Mouse (Mus musculus) stomach, embryonic 14.5 days (tissue): ENCODE measurements around the gene Fam173b. TPM values are rescaled to one million over a fixed set of nuclear protein-coding genes. Genes with fewer than 3 reads are reported as not detected.
A peak's percentile ranks its signal among the peaks of the same experiment; 100 is the strongest.

Source experiments
- ATAC-seq: fragments of 200-750 bp; cut with Nextera tagmentation; 2 replicates; pipeline ENCODE4 v1.8.0; 2017; ENCODE audit warnings: low read depth, moderate TSS enrichment; ENCODE audit not compliant: insufficient number of reproducible peaks, insufficient read depth, low FRiP score
- H3K27ac ChIP-seq: fragments of 300-500 bp; sonication (generic); 2 replicates; pipeline ENCODE4 v1.5.1; 2014; ENCODE audit warnings: mild to moderate bottlenecking, low read length, moderate library complexity, mixed read lengths
- H3K27me3 ChIP-seq: fragments of 300-500 bp; sonication (generic); 2 replicates; pipeline ENCODE4 v1.6.1; 2014; ENCODE audit warnings: low read length, control low read depth, mixed read lengths; ENCODE audit not compliant: control insufficient read depth, insufficient read depth
- H3K36me3 ChIP-seq: fragments of 300-500 bp; sonication (generic); 2 replicates; pipeline ENCODE4 v1.6.1; 2014; ENCODE audit warnings: mild to moderate bottlenecking, control low read depth, low read length, moderate library complexity, mixed read lengths; ENCODE audit not compliant: control insufficient read depth, insufficient read depth
- H3K4me1 ChIP-seq: fragments of 300-500 bp; sonication (generic); 2 replicates; pipeline ENCODE4 v1.6.1; 2014; ENCODE audit warnings: low read length, control low read depth, mixed read lengths; ENCODE audit not compliant: control insufficient read depth, insufficient read depth
- H3K4me2 ChIP-seq: fragments of 300-500 bp; sonication (generic); replicated peaks from 2 replicates; pipeline ENCODE4 v1.6.1; 2014; ENCODE audit warnings: low read depth, low read length, control low read depth
- H3K4me3 ChIP-seq: fragments of 300-500 bp; sonication (generic); 2 replicates; pipeline ENCODE4 v1.5.1; 2014; ENCODE audit warnings: low read depth, low read length, control low read depth
- H3K9ac ChIP-seq: fragments of 300-500 bp; sonication (generic); replicated peaks from 2 replicates; pipeline ENCODE4 v1.6.1; 2014; ENCODE audit warnings: low read depth, mild to moderate bottlenecking, control low read depth, low read length, moderate library complexity, mixed read lengths
- H3K9me3 ChIP-seq: fragments of 300-500 bp; sonication (generic); 2 replicates; pipeline ENCODE4 v1.6.1; 2016; ENCODE audit warnings: low read depth, low read length, control low read depth; ENCODE audit not compliant: control insufficient read depth
- WGBS: fragments of 180-500 bp; shearing (Covaris S2); extraction: QIAGEN DNeasy Blood & Tissue Kit; methylation state at CpG from one replicate; pipeline ENCODE4 v1.1.7; 2014; 5-methylcytosine and 5-hydroxymethylcytosine counted together
- polyA plus RNA-seq: library from polyadenylated mRNA; unstranded; fragments of >200 nt; fragmentation: Nextera tagmentation; extraction: Ambion mirVana; gene quantifications from 2 replicates; pipeline ENCODE4 v1.2.1, GENCODE M21; 2014

The Fam173b gene
- polyA plus RNA-seq, 1 experiment from 2014 or later, result 12.1 TPM

GRCm38 (mm10) chr15:31567431-31567830 is 34.2 kb upstream of the Fam173b start:
- H3K9ac ChIP-seq, result no peak overlapping the region
- H3K27me3 ChIP-seq, result no peaks in the 10 kb centered on the region
- 68% methylated on average over 7 of the region's 7 CpGs for WGBS
- no peak for ATAC-seq
- H3K4me1 ChIP-seq, result peaks cover 10% of the 10 kb centered on the region; the same call in 1 of the 2 replicates
- no peak overlapping the region for H3K4me2 ChIP-seq
- no peak overlapping the region for H3K4me3 ChIP-seq
- H3K27ac ChIP-seq, result no peak overlapping the region
- H3K36me3 ChIP-seq, result no peaks in the 10 kb centered on the region
- no peaks in the 10 kb centered on the region for H3K9me3 ChIP-seq

GRCm38 (mm10) chr15:31568581-31568996 is 33.1 kb upstream of the Fam173b start:
- Histone ChIP-seq H3K4me2 (0 out of 2 replicates have a peak overlapping the region, but pooled peaks have one; percentile 22), H3K4me1 (peaks cover 10% of the 10 kb centered on the region; the same call in 1 of the 2 replicates), H3K36me3 (no peaks in the 10 kb centered on the region), H3K27me3 (no peaks in the 10 kb centered on the region), H3K27ac (no peak overlapping the region), H3K9ac (no peak overlapping the region), H3K4me3 (peak overlapping the region; percentile 11; the same call in 1 of the 2 replicates), H3K9me3 (no peaks in the 10 kb centered on the region)
- ATAC-seq, result peak; percentile 66
- WGBS, result 13% methylated on average over 12 of the region's 12 CpGs

GRCm38 (mm10) chr15:31569325-31570022 is 32.2 kb upstream of the Fam173b start:
- peaks cover 10% of the 10 kb centered on the region; the same call in 1 of the 2 replicates for H3K4me1 ChIP-seq
- no peak overlapping the region for H3K9ac ChIP-seq
- H3K9me3 ChIP-seq, result no peaks in the 10 kb centered on the region
- H3K36me3 ChIP-seq, result no peaks in the 10 kb centered on the region
- H3K4me2 ChIP-seq, result no peak overlapping the region
- no peaks in the 10 kb centered on the region for H3K27me3 ChIP-seq
- H3K27ac ChIP-seq, result peak overlapping the region; percentile 71; the same call in 1 of the 2 replicates
- no peak overlapping the region for H3K4me3 ChIP-seq
- 45% methylated on average over 9 of the region's 9 CpGs for WGBS
- ATAC-seq, result peak; percentile 71

- Histone ChIP-seq H3K27ac (no peak overlapping the region), H3K4me3 (no peak overlapping the region), H3K4me2 (no peak overlapping the region), H3K9me3 (no peaks in the 10 kb centered on the region), H3K9ac (no peak overlapping the region), H3K36me3 (no peaks in the 10 kb centered on the region), H3K27me3 (no peaks in the 10 kb centered on the region), H3K4me1 (peaks cover 10% of the 10 kb centered on the region; the same call in 1 of the 2 replicates)
- WGBS, result 86% methylated on average over 8 of the region's 8 CpGs
- no peak for ATAC-seq
Observed at GRCm38 (mm10) chr15:31570959-31571358, 30.7 kb upstream of the Fam173b start.

- Histone ChIP-seq H3K4me3 (no peak overlapping the region), H3K36me3 (no peaks in the 10 kb centered on the region), H3K9ac (no peak overlapping the region), H3K4me2 (no peak overlapping the region), H3K9me3 (no peaks in the 10 kb centered on the region), H3K27ac (no peak overlapping the region), H3K27me3 (no peaks in the 10 kb centered on the region), H3K4me1 (peaks cover 10% of the 10 kb centered on the region; the same call in 1 of the 2 replicates)
- 82% methylated on average over 16 of the region's 16 CpGs for whole genome bisulfite sequencing
- ATAC-seq, result no peak
Observed at GRCm38 (mm10) chr15:31571906-31572722, 29.5 kb upstream of the Fam173b start.

- peaks cover 7% of the 10 kb centered on the region; the same call in 1 of the 2 replicates for H3K4me1 ChIP-seq
- 76% methylated on average over 4 of the region's 4 CpGs for WGBS
- no peak overlapping the region for H3K4me3 ChIP-seq
- no peak for ATAC-seq
- no peak overlapping the region for H3K27ac ChIP-seq
- no peak overlapping the region for H3K9ac ChIP-seq
- H3K27me3 ChIP-seq, result no peaks in the 10 kb centered on the region
- H3K36me3 ChIP-seq, result no peaks in the 10 kb centered on the region
- no peak overlapping the region for H3K4me2 ChIP-seq
- H3K9me3 ChIP-seq, result no peaks in the 10 kb centered on the region
Observed at GRCm38 (mm10) chr15:31573287-31573686, 28.4 kb upstream of the Fam173b start.

DNA sequence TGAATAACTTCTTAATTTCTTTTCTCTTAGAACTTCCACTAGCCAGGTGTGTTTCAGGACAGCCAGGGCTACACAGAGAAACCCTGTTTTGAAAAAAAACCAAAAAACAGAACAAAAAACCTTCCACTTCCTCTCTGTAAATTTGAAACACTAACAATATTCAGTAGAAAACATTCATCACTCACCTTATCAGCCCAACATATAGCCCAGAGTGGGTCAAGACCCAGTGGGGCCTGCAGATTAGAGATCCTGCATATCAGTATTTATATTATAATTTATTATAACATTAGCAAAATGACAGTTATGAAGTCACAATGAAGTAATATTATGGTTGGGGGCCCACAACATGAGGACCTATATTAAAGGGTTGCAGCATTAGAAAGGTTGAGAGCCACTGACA is 28.0 kb upstream of the Fam173b start:
- Histone ChIP-seq H3K36me3 (no peaks in the 10 kb centered on the region), H3K4me2 (no peak overlapping the region), H3K4me1 (peaks cover 3% of the 10 kb centered on the region; the same call in 1 of the 2 replicates), H3K4me3 (no peak overlapping the region), H3K27ac (no peak overlapping the region), H3K9me3 (no peaks in the 10 kb centered on the region), H3K9ac (no peak overlapping the region), H3K27me3 (no peaks in the 10 kb centered on the region)
- no peak for ATAC-seq

GRCm38 (mm10) chr15:31576076-31576475 is 25.6 kb upstream of the Fam173b start:
- Histone ChIP-seq H3K9ac (no peak overlapping the region), H3K4me2 (no peak overlapping the region), H3K9me3 (no peaks in the 10 kb centered on the region), H3K4me1 (no peaks in the 10 kb centered on the region), H3K4me3 (no peak overlapping the region), H3K27ac (no peak overlapping the region), H3K27me3 (no peaks in the 10 kb centered on the region), H3K36me3 (no peaks in the 10 kb centered on the region)
- ATAC-seq, result no peak
- 65% methylated on average over 5 of the region's 5 CpGs for WGBS
